Mouse (Mus musculus): ENCODE measurements around the gene Cmc2.

DNA sequence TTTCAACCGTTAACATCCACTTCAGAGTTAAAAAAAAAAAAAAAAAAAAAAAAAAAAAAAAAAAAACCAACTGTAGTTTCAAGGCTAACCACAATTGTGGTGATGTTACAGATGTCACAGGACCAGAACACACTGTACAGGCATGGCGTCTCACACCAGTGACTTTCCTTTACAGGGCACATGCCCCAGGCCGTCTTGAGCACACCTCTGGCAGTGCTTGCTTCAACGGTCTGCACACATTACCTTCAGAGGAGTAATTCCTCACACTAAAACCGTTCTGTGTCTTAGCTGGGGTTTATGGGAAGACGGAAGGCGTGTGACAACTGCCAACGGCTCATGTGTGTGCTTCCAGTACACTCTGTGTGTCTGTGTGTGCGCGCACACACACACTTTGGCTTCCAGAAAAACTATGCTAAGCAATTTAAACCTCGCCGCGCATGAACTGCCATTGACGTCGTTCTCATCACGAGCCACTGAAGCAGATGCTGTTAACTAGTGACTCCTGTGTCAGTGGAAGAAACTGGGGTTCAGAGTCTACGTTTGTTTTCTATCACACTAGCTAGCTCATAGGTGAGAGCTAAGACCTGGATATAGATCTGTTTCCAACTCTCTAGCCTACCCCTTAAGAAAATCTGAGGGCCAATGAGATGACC, 45.3 kb downstream of the Cmc2 start:
- TF ChIP-seq CTCF (IDR thresholded peaks at IDR 0.05; ENCODE audit: low read depth, low read length) (no peak), TAL1 (conservative IDR thresholded peaks at IDR 0.05; ENCODE audit: low read depth, low read length) (no peak), GATA1 (IDR thresholded peaks at IDR 0.05; ENCODE audit: borderline replicate concordance, low read length) (no peak)
